Mouse (Mus musculus): Measurements from ENCODE around the gene Grm1. TPM values are rescaled to one million over a fixed set of nuclear protein-coding genes. Genes with fewer than 3 reads are reported as not detected.

Grm1 gene
- 4.1 and 4.5 TPM in 2 replicates for polyA plus RNA-seq (2012; rRNA removed)

GRCm38 (mm10) chr10:11081611-11082398, at the start of gene Grm1:
TSS of gene Grm1 (minus strand) at chr10:11082356.

DNA sequence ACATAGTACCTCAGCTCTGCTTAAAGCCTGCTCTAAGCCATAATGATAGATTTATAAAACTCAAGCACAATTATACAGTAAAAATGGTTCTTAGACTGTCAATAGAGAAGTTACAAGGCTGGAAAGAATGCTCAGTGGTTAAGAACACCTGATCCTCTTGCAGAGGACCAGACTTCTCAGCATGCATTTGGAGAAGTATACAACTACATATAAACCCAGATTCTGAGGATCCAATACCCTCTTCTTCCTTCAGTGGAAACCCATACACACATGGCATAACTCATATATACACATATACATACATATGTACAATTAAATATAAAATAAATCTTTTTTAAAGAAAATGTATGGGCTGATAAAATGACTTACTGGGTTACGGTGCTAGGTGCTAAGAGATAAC, 401.1 kb downstream of the Grm1 start, which contains the start of gene Gm10944:
Gene Gm10944 (plus strand): TSS at position 301 of the 400 bp plus-strand sequence.

Other genes with a start within 250 kb of the Grm1 start
- gene Shprh, start 67.1 kb upstream of the Grm1 start, polyA plus RNA-seq (2012; rRNA removed) = 14.4 and 16.1 TPM in 2 replicates
- gene Fbxo30, start 199.0 kb upstream of the Grm1 start, polyA plus RNA-seq (2012; rRNA removed) = 10.6 and 11.4 TPM in 2 replicates